Mouse (Mus musculus) forebrain, postnatal 0 days (tissue): ENCODE data around the gene Brd7. TPM values are rescaled to one million over a fixed set of nuclear protein-coding genes. Genes with fewer than 3 reads are reported as not detected.

Experiments used
- ATAC-seq: fragments of 200-750 bp; cut with Nextera tagmentation; 2 replicates; pipeline ENCODE4 v1.8.0; 2017; ENCODE audit warnings: mild to moderate bottlenecking, moderate library complexity
- DNase-seq: peaks from one replicate; pipeline ENCODE4 v3.0.0-alpha.2; 2015
- H3K27ac ChIP-seq: fragments of 300-500 bp; sonication (generic); 2 replicates; pipeline ENCODE4 v1.5.1; 2014; ENCODE audit warnings: low read depth, mild to moderate bottlenecking, antibody characterized with exemption, low read length, moderate library complexity, mixed read lengths
- H3K27me3 ChIP-seq: fragments of 300-500 bp; sonication (generic); 2 replicates; pipeline ENCODE4 v1.6.1; 2014; ENCODE audit warnings: mild to moderate bottlenecking, low read length, mixed read lengths; ENCODE audit not compliant: insufficient read depth
- H3K36me3 ChIP-seq: fragments of 300-500 bp; sonication (generic); 2 replicates; pipeline ENCODE4 v1.6.1; 2014; ENCODE audit warnings: mild to moderate bottlenecking, moderate library complexity; ENCODE audit not compliant: insufficient read depth
- H3K4me1 ChIP-seq: fragments of 300-500 bp; sonication (generic); 2 replicates; pipeline ENCODE4 v1.6.1; 2014; ENCODE audit warnings: antibody characterized with exemption; ENCODE audit not compliant: insufficient read depth
- H3K4me2 ChIP-seq: fragments of 300-500 bp; sonication (generic); 2 replicates; pipeline ENCODE4 v1.6.1; 2014; ENCODE audit warnings: low read depth, mild to moderate bottlenecking, moderate library complexity
- H3K4me3 ChIP-seq: fragments of 300-500 bp; sonication (generic); 2 replicates; pipeline ENCODE4 v1.5.1; 2014; ENCODE audit warnings: low read depth, low read length, mixed read lengths
- H3K9ac ChIP-seq: fragments of 300-500 bp; sonication (generic); 2 replicates; pipeline ENCODE4 v1.6.1; 2014; ENCODE audit warnings: mild to moderate bottlenecking
- H3K9me3 ChIP-seq: fragments of 300-500 bp; sonication (generic); 2 replicates; pipeline ENCODE4 v1.6.1; 2016; ENCODE audit warnings: low read length
- CTCF ChIP-seq: sonication (generic); IDR thresholded peaks from 2 replicates; pipeline ENCODE4 v1.5.1; 2016; ENCODE audit warnings: antibody characterized with exemption, control low read depth, low read depth
- WGBS: fragments of 180-500 bp; shearing (Covaris S2); extraction: QIAGEN DNeasy Blood & Tissue Kit; methylation state at CpG from one replicate; pipeline ENCODE4 v1.1.7; 2014; 5-methylcytosine and 5-hydroxymethylcytosine counted together
- polyA plus RNA-seq: library from polyadenylated mRNA; unstranded; fragments of >200 nt; fragmentation: Nextera tagmentation; extraction: Ambion mirVana; gene quantifications from 2 replicates; pipeline ENCODE4 v1.2.1, GENCODE M21; 2015
- total RNA-seq: library from RNA; depleted of rRNA; stranded (reverse); fragments of >200 nt; gene quantifications from 2 replicates; pipeline ENCODE4 v1.2.3, GENCODE M21; 2014

Brd7 gene
- total and polyA plus RNA-seq, 2 experiments from 2014 or later: 24.1 to 52.4 TPM

DNA sequence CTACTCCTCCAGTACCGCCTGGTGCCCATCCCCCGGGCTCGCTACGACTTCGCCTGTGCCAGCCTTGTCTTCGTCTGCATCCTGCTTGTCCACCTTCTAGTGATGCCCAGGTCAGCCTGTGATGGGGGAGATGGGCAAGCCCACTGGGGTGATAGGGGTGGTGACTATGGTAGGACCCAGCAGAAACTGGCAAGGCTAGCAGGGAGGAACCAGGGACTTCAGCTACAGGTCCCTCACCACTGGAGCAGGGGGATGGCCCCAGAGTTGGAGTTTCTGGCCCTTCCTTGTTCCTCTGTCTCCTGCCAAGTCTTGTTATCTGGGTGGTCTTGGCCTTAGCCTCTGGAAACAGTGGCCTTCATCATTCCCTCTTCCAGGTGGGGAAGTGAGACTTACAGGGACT lies 41.9 kb downstream of the Brd7 start:
- Histone ChIP-seq H3K4me3 (no peak overlapping the region), H3K27me3 (no peaks in the 10 kb centered on the region), H3K36me3 (no peaks in the 10 kb centered on the region; the same call in 1 of the 2 replicates), H3K4me2 (no peak overlapping the region), H3K27ac (no peak overlapping the region), H3K4me1 (no peaks in the 10 kb centered on the region), H3K9ac (no peak overlapping the region), H3K9me3 (no peaks in the 10 kb centered on the region)
- no peak for ATAC-seq
- 95% methylated on average over 6 of the region's 6 CpGs for WGBS
- no peak for TF ChIP-seq CTCF
- DNase-seq: no peak

DNA sequence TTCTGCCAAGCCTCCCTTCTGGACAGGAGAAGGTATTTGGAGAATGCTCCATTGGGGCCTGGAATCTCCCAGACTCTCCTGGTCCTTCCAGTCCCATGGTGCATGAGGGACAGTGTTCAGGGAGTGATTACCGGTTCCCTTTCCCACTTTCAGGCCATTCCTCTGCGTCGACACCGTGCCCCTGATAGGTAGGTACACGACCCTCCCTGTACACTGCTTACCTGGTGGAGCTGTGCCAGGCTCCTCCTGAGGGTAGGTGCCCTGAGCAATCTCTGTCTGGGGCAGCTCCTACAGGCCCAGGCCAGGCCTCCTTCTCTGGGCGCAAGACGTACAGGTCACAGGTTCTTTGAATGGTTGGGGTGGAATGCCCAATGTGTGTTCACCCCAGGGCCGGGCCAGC lies 43.8 kb downstream of the Brd7 start:
- no peak for DNase-seq
- no peak overlapping the region for H3K4me3 ChIP-seq
- TF ChIP-seq CTCF: no peak
- no peaks in the 10 kb centered on the region for H3K36me3 ChIP-seq
- ATAC-seq: no peak
- no peak overlapping the region for H3K27ac ChIP-seq
- no peaks in the 10 kb centered on the region for H3K27me3 ChIP-seq
- no peaks in the 10 kb centered on the region for H3K9me3 ChIP-seq
- 94% methylated on average over 8 of the region's 8 CpGs for WGBS
- no peak overlapping the region for H3K4me2 ChIP-seq
- H3K9ac ChIP-seq: no peak overlapping the region
- H3K4me1 ChIP-seq: no peaks in the 10 kb centered on the region

DNA sequence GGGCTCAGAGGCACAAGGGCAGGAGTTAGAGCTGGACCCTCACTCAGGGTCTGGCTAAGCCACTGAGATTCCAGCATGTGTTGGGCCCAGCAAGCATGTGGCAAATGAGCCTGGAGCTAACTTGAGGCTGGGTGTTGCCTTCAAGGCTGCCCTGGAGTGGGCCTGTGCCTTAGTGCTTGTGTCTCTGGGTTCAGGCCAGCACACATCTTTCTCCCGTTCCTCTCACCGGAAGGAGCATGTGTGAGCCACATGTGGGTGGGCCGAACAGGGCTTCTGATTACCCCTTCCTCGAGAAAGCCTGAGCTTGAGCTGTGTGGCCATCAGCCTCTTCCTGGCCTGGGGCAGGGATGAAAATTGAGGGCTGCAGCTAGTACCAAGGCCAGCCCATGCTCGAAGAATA lies 44.7 kb downstream of the Brd7 start:
- DNase-seq (no peak), ATAC-seq (no peak)
- Histone ChIP-seq H3K27me3 (no peaks in the 10 kb centered on the region), H3K9ac (no peak overlapping the region), H3K27ac (no peak overlapping the region), H3K36me3 (no peaks in the 10 kb centered on the region), H3K4me2 (no peak overlapping the region), H3K4me3 (no peak overlapping the region), H3K4me1 (no peaks in the 10 kb centered on the region), H3K9me3 (no peaks in the 10 kb centered on the region)
- TF ChIP-seq CTCF: no peak
- 74% methylated on average over 5 of the region's 5 CpGs for WGBS

DNA sequence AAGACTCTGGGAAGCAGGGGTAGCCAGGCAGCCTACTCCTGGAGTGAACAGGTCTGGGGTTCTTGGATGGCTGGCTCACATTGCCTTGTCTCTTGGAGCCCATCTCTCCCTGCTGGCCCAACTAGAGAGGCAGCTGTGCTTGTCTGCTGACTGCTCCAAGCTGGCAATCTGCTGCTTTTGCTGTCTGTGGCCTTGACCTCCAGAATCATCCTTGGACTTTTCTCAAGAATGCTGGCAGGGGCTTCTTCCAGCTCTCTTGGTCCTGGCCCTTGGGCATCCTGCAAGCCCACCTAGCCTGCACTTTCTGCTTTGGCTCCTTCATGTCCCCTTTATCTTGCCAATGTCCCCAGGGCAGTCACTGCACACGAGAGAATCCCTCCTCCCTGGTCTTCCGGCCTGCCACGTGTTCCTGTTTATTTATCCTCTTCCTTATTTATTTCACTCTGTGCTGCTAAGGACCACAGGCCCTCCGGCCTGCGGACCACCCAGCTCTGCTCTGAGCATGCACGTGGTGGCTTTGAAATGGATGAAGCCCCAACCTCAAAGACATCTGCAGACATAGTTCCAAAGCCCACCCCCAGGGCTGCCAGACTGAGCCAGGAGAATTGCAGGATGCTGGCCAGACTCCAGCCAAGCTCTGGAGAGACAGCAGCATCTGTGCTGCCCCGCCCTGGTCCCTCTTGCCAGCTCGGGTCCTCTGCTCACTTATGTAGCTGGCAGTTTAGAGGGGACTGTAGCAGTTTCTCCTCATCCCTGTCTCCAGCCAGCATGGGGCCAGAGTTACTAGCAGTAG lies 45.7 kb downstream of the Brd7 start:
- Histone ChIP-seq H3K4me1 (no peaks in the 10 kb centered on the region), H3K27ac (peak overlapping the region; percentile 45; the same call in 1 of the 2 replicates), H3K27me3 (no peaks in the 10 kb centered on the region), H3K4me3 (no peak overlapping the region), H3K9ac (no peak overlapping the region), H3K36me3 (no peaks in the 10 kb centered on the region), H3K4me2 (no peak overlapping the region), H3K9me3 (no peaks in the 10 kb centered on the region)
- no peak for TF ChIP-seq CTCF
- peak; percentile 74 for DNase-seq
- peak; percentile 89 for ATAC-seq
- WGBS: 21% methylated on average over 8 of the region's 8 CpGs

DNA sequence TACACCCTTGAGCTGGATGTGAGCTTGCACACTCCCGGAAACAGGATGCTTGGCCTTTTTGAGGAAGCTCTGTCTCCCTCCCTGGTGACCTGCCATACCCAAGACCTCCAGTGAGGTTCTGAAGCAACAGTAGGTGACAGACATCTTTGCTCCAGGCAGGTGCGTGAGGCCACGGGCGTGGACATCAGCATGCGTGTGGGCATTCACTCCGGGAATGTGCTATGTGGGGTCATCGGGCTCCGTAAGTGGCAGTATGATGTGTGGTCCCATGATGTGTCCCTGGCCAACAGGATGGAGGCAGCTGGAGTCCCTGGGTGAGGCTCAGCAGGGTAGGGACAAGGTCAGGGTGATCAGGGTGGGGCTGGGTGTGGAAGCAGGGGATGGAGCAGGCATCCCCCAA lies 46.7 kb downstream of the Brd7 start:
- Histone ChIP-seq H3K27ac (no peak overlapping the region), H3K4me1 (no peaks in the 10 kb centered on the region), H3K4me2 (no peak overlapping the region), H3K9ac (no peak overlapping the region), H3K4me3 (no peak overlapping the region), H3K9me3 (no peaks in the 10 kb centered on the region), H3K27me3 (no peaks in the 10 kb centered on the region), H3K36me3 (no peaks in the 10 kb centered on the region)
- DNase-seq (no peak), ATAC-seq (no peak)
- WGBS: 96% methylated on average over 8 of the region's 8 CpGs
- TF ChIP-seq CTCF: no peak

DNA sequence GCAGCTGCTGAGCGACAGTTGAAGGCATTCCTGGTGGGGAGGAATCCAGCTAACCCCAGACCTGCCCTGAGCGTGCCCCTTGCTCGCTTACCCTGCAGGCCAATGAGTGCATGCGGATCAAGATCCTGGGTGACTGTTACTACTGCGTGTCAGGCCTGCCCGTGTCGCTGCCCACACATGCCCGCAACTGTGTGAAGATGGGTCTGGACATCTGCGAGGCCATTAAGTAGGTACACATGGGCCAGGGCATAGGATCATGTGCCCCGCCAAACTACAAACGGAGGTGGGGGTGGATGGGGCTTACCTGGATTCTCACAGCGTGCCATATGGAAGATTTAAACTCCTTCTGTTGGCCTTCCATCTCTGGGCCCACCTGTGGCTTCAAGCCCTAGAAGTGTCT lies 48.0 kb downstream of the Brd7 start:
- Histone ChIP-seq H3K36me3 (no peaks in the 10 kb centered on the region), H3K27ac (no peak overlapping the region), H3K9ac (no peak overlapping the region), H3K9me3 (no peaks in the 10 kb centered on the region), H3K4me1 (no peaks in the 10 kb centered on the region), H3K27me3 (no peaks in the 10 kb centered on the region), H3K4me2 (no peak overlapping the region), H3K4me3 (no peak overlapping the region)
- DNase-seq: no peak
- no peak for ATAC-seq
- TF ChIP-seq CTCF: no peak
- 96% methylated on average over 12 of the region's 12 CpGs for WGBS

DNA sequence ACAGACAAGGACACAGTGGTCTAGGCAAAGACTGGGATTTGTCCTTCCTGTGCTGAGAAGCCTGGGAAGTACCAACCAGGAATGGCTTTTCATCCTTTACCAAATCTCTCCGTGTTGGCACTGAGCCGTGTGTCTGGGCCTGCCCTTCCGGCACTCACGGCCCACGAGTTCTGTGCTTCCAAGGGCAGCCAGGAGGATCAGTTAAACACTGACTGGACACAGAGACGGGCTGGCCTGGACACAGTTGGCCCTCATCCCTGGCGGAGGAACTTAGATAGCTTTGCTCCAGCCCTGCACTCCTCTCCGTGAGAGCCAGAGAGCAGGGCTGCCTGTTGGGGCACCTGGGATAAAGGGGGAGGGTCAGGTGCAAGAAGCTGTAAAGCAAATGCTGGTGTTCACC lies 49.0 kb downstream of the Brd7 start:
- H3K9me3 ChIP-seq: no peaks in the 10 kb centered on the region
- WGBS: 70% methylated on average over 8 of the region's 8 CpGs
- no peak for DNase-seq
- no peak overlapping the region for H3K4me2 ChIP-seq
- H3K4me3 ChIP-seq: no peak overlapping the region
- no peak overlapping the region for H3K9ac ChIP-seq
- H3K36me3 ChIP-seq: no peaks in the 10 kb centered on the region
- no peak for ATAC-seq
- no peaks in the 10 kb centered on the region for H3K4me1 ChIP-seq
- no peak overlapping the region for H3K27ac ChIP-seq
- TF ChIP-seq CTCF: no peak
- H3K27me3 ChIP-seq: no peaks in the 10 kb centered on the region
